Mouse (Mus musculus): ENCODE data around the gene Slc25a1. TPM values are rescaled to one million over a fixed set of nuclear protein-coding genes. Genes with fewer than 3 reads are reported as not detected.

Gene Slc25a1
- polyA plus RNA-seq, 1 experiment from 2014 or later: 63.5 TPM

- Histone ChIP-seq H3K4me1 (ENCODE audit: control insufficient read depth, low read depth, low read length) (peaks cover 7% of the 10 kb centered on the region), H3K4me3 (ENCODE audit: low read depth, low read length) (no peak overlapping the region), H3K9me3 (replicated peaks; ENCODE audit: control insufficient read depth, low read length) (no peaks in the 10 kb centered on the region), H3K4me2 (ENCODE audit: low read depth, low read length) (no peak overlapping the region), H3K9ac (ENCODE audit: low read depth, low read length) (no peak overlapping the region), H3K36me3 (ENCODE audit: control insufficient read depth, insufficient read depth) (no peaks in the 10 kb centered on the region), H3K27me3 (ENCODE audit: control insufficient read depth, insufficient read depth, low read depth, low read length) (no peaks in the 10 kb centered on the region), H3K27ac (ENCODE audit: low read length) (no peak overlapping the region)
- no peak for ATAC-seq (ENCODE audit: low read depth)
These were observed 31.9 kb downstream of the Slc25a1 start for GRCm38 (mm10) chr16:17896091-17896490.

GRCm38 (mm10) chr16:17893923-17894322 is 34.1 kb downstream of the Slc25a1 start, which contains the start of gene Tssk1:
Gene Tssk1 (plus strand): TSS chr16:17894223.
- Histone ChIP-seq H3K4me2 (ENCODE audit: low read depth, low read length) (no peak within 1 kb of the TSS), H3K27me3 (ENCODE audit: control insufficient read depth, insufficient read depth, low read depth, low read length) (no peaks in the 10 kb centered on the region), H3K9me3 (replicated peaks; ENCODE audit: control insufficient read depth, low read length) (no peaks in the 10 kb centered on the region), H3K4me3 (ENCODE audit: low read depth, low read length) (no peak within 1 kb of the TSS), H3K4me1 (ENCODE audit: control insufficient read depth, low read depth, low read length) (peaks cover 20% of the 10 kb centered on the region), H3K27ac (ENCODE audit: low read length) (no peak within 1 kb of the TSS), H3K9ac (ENCODE audit: low read depth, low read length) (no peak within 1 kb of the TSS), H3K36me3 (ENCODE audit: control insufficient read depth, insufficient read depth) (no peaks in the 10 kb centered on the region)
- ATAC-seq (ENCODE audit: low read depth): no peak
- 70% methylated on average over 2 of the region's 2 CpGs for WGBS (ENCODE audit: insufficient replicate concordance)

GRCm38 (mm10) chr16:17892606-17893005 is 35.4 kb downstream of the Slc25a1 start:
- peaks cover 20% of the 10 kb centered on the region for H3K4me1 ChIP-seq (ENCODE audit: control insufficient read depth, low read depth, low read length)
- no peak overlapping the region for H3K9ac ChIP-seq (ENCODE audit: low read depth, low read length)
- 62% methylated on average over 3 of the region's 3 CpGs for WGBS (ENCODE audit: insufficient replicate concordance)
- no peaks in the 10 kb centered on the region for H3K27me3 ChIP-seq (ENCODE audit: control insufficient read depth, insufficient read depth, low read depth, low read length)
- H3K36me3 ChIP-seq (ENCODE audit: control insufficient read depth, insufficient read depth): no peaks in the 10 kb centered on the region
- H3K4me3 ChIP-seq (ENCODE audit: low read depth, low read length): no peak overlapping the region
- no peak overlapping the region for H3K27ac ChIP-seq (ENCODE audit: low read length)
- H3K4me2 ChIP-seq (ENCODE audit: low read depth, low read length): no peak overlapping the region
- no peak for ATAC-seq (ENCODE audit: low read depth)
- H3K9me3 ChIP-seq (replicated peaks; ENCODE audit: control insufficient read depth, low read length): no peaks in the 10 kb centered on the region

GRCm38 (mm10) chr16:17891567-17891959 is 36.5 kb downstream of the Slc25a1 start, which contains the start of gene Gm20518:
Gene Gm20518 (minus strand): TSS chr16:17891671.
- no peaks in the 10 kb centered on the region for H3K27me3 ChIP-seq (ENCODE audit: control insufficient read depth, insufficient read depth, low read depth, low read length)
- peak within 1 kb of the TSS; percentile 90 for H3K27ac ChIP-seq (ENCODE audit: low read length)
- H3K4me3 ChIP-seq (ENCODE audit: low read depth, low read length): peak within 1 kb of the TSS; percentile 99
- H3K4me2 ChIP-seq (ENCODE audit: low read depth, low read length): peak within 1 kb of the TSS; percentile 86
- peak within 1 kb of the TSS; percentile 98 for H3K9ac ChIP-seq (ENCODE audit: low read depth, low read length)
- H3K36me3 ChIP-seq (ENCODE audit: control insufficient read depth, insufficient read depth): no peaks in the 10 kb centered on the region
- WGBS (ENCODE audit: insufficient replicate concordance): under 1% methylated on average over 38 of the region's 38 CpGs
- peaks cover 20% of the 10 kb centered on the region for H3K4me1 ChIP-seq (ENCODE audit: control insufficient read depth, low read depth, low read length)
- ATAC-seq (ENCODE audit: low read depth): peak; percentile 97
- H3K9me3 ChIP-seq (replicated peaks; ENCODE audit: control insufficient read depth, low read length): no peaks in the 10 kb centered on the region

- H3K4me2 ChIP-seq (ENCODE audit: low read depth, low read length): peak overlapping the region; percentile 86
- ATAC-seq (ENCODE audit: low read depth): peak; percentile 50
- peaks cover 20% of the 10 kb centered on the region for H3K4me1 ChIP-seq (ENCODE audit: control insufficient read depth, low read depth, low read length)
- H3K9me3 ChIP-seq (replicated peaks; ENCODE audit: control insufficient read depth, low read length): no peaks in the 10 kb centered on the region
- H3K36me3 ChIP-seq (ENCODE audit: control insufficient read depth, insufficient read depth): no peaks in the 10 kb centered on the region
- no peaks in the 10 kb centered on the region for H3K27me3 ChIP-seq (ENCODE audit: control insufficient read depth, insufficient read depth, low read depth, low read length)
- 0% methylated on average over 44 of the region's 44 CpGs for WGBS (ENCODE audit: insufficient replicate concordance)
- peak overlapping the region; percentile 99 for H3K4me3 ChIP-seq (ENCODE audit: low read depth, low read length)
- H3K27ac ChIP-seq (ENCODE audit: low read length): peak overlapping the region; percentile 90
- peak overlapping the region; percentile 98 for H3K9ac ChIP-seq (ENCODE audit: low read depth, low read length)
These were observed 37.0 kb downstream of the Slc25a1 start for GRCm38 (mm10) chr16:17890917-17891566.

- Histone ChIP-seq H3K4me3 (ENCODE audit: low read depth, low read length) (peak overlapping the region; percentile 99), H3K4me1 (ENCODE audit: control insufficient read depth, low read depth, low read length) (peaks cover 23% of the 10 kb centered on the region), H3K36me3 (ENCODE audit: control insufficient read depth, insufficient read depth) (no peaks in the 10 kb centered on the region), H3K27me3 (ENCODE audit: control insufficient read depth, insufficient read depth, low read depth, low read length) (no peaks in the 10 kb centered on the region), H3K9ac (ENCODE audit: low read depth, low read length) (peak overlapping the region; percentile 98), H3K4me2 (ENCODE audit: low read depth, low read length) (peak overlapping the region; percentile 86), H3K27ac (ENCODE audit: low read length) (peak overlapping the region; percentile 90; the same call in 1 of the 2 replicates), H3K9me3 (replicated peaks; ENCODE audit: control insufficient read depth, low read length) (no peaks in the 10 kb centered on the region)
- 62% methylated on average over 2 of the region's 2 CpGs for WGBS (ENCODE audit: insufficient replicate concordance)
- ATAC-seq (ENCODE audit: low read depth): no peak
These were observed 37.7 kb downstream of the Slc25a1 start for GRCm38 (mm10) chr16:17890342-17890727.

GRCm38 (mm10) chr16:17889689-17890341 is 38.2 kb downstream of the Slc25a1 start:
- ATAC-seq (ENCODE audit: low read depth): no peak
- Histone ChIP-seq H3K27me3 (ENCODE audit: control insufficient read depth, insufficient read depth, low read depth, low read length) (no peaks in the 10 kb centered on the region), H3K4me1 (ENCODE audit: control insufficient read depth, low read depth, low read length) (peaks cover 23% of the 10 kb centered on the region), H3K9ac (ENCODE audit: low read depth, low read length) (no peak overlapping the region), H3K27ac (ENCODE audit: low read length) (no peak overlapping the region), H3K4me2 (ENCODE audit: low read depth, low read length) (peak overlapping the region; percentile 86), H3K4me3 (ENCODE audit: low read depth, low read length) (peak overlapping the region; percentile 99), H3K9me3 (replicated peaks; ENCODE audit: control insufficient read depth, low read length) (no peaks in the 10 kb centered on the region), H3K36me3 (ENCODE audit: control insufficient read depth, insufficient read depth) (no peaks in the 10 kb centered on the region)
- WGBS (ENCODE audit: insufficient replicate concordance): 78% methylated on average over 6 of the region's 6 CpGs

- no peak overlapping the region for H3K27ac ChIP-seq (ENCODE audit: low read length)
These were observed 43.9 kb downstream of the Slc25a1 start for GRCm38 (mm10) chr16:17884116-17884515.

GRCm38 (mm10) chr16:17882196-17882595 is 45.8 kb downstream of the Slc25a1 start:
- Histone ChIP-seq H3K36me3 (ENCODE audit: control insufficient read depth, insufficient read depth) (no peaks in the 10 kb centered on the region), H3K4me1 (ENCODE audit: control insufficient read depth, low read depth, low read length) (peaks cover 4% of the 10 kb centered on the region), H3K9me3 (replicated peaks; ENCODE audit: control insufficient read depth, low read length) (no peaks in the 10 kb centered on the region), H3K27me3 (ENCODE audit: control insufficient read depth, insufficient read depth, low read depth, low read length) (no peaks in the 10 kb centered on the region), H3K9ac (ENCODE audit: low read depth, low read length) (no peak overlapping the region), H3K4me2 (ENCODE audit: low read depth, low read length) (no peak overlapping the region), H3K4me3 (ENCODE audit: low read depth, low read length) (no peak overlapping the region), H3K27ac (ENCODE audit: low read length) (no peak overlapping the region)
- ATAC-seq (ENCODE audit: low read depth): no peak

More at GRCm38 (mm10) chr16:17884116-17884515, 43.9 kb downstream of the Slc25a1 start:
- H3K4me3 ChIP-seq (ENCODE audit: low read depth, low read length): no peak overlapping the region
- no peak overlapping the region for H3K9ac ChIP-seq (ENCODE audit: low read depth, low read length)
- peaks cover 4% of the 10 kb centered on the region for H3K4me1 ChIP-seq (ENCODE audit: control insufficient read depth, low read depth, low read length)
- no peak for ATAC-seq (ENCODE audit: low read depth)
- H3K36me3 ChIP-seq (ENCODE audit: control insufficient read depth, insufficient read depth): no peaks in the 10 kb centered on the region
- no peaks in the 10 kb centered on the region for H3K9me3 ChIP-seq (replicated peaks; ENCODE audit: control insufficient read depth, low read length)
- no peaks in the 10 kb centered on the region for H3K27me3 ChIP-seq (ENCODE audit: control insufficient read depth, insufficient read depth, low read depth, low read length)
- WGBS (ENCODE audit: insufficient replicate concordance): 83% methylated on average over 6 of the region's 6 CpGs
- no peak overlapping the region for H3K4me2 ChIP-seq (ENCODE audit: low read depth, low read length)
